Mouse (Mus musculus) intestine, postnatal 0 days (tissue): ENCODE results near the gene Ndufa11. TPM values are rescaled to one million over a fixed set of nuclear protein-coding genes. Genes with fewer than 3 reads are reported as not detected.
A peak's percentile ranks its signal among the peaks of the same experiment; 100 is the strongest.

Experiments used
- ATAC-seq: fragments of 200-750 bp; cut with Nextera tagmentation; 2 replicates; pipeline ENCODE4 v1.8.0; 2017; ENCODE audit warnings: mild to moderate bottlenecking, moderate TSS enrichment, moderate library complexity
- H3K27ac ChIP-seq: fragments of 300-500 bp; sonication (generic); 2 replicates; pipeline ENCODE4 v1.5.1; 2014; ENCODE audit warnings: mild to moderate bottlenecking, low read depth, low read length, moderate library complexity
- H3K27me3 ChIP-seq: fragments of 300-500 bp; sonication (generic); replicated peaks from 2 replicates; pipeline ENCODE4 v1.6.1; 2014; ENCODE audit warnings: low read length, mixed read lengths; ENCODE audit not compliant: control insufficient read depth, insufficient read depth
- H3K36me3 ChIP-seq: fragments of 300-500 bp; sonication (generic); 2 replicates; pipeline ENCODE4 v1.6.1; 2014; ENCODE audit warnings: mild to moderate bottlenecking, moderate library complexity; ENCODE audit not compliant: control insufficient read depth, insufficient read depth
- H3K4me1 ChIP-seq: fragments of 300-500 bp; sonication (generic); replicated peaks from 2 replicates; pipeline ENCODE4 v1.6.1; 2014; ENCODE audit warnings: antibody characterized with exemption, low read length, mixed read lengths; ENCODE audit not compliant: control insufficient read depth, insufficient read depth
- H3K4me2 ChIP-seq: fragments of 300-500 bp; sonication (generic); replicated peaks from 2 replicates; pipeline ENCODE4 v1.6.1; 2014; ENCODE audit warnings: low read depth, mild to moderate bottlenecking, moderate library complexity
- H3K4me3 ChIP-seq: fragments of 300-500 bp; sonication (generic); 2 replicates; pipeline ENCODE4 v1.5.1; 2014; ENCODE audit warnings: low read depth, low read length
- H3K9ac ChIP-seq: fragments of 300-500 bp; sonication (generic); 2 replicates; pipeline ENCODE4 v1.6.1; 2014; ENCODE audit warnings: mild to moderate bottlenecking, low read depth, low read length
- H3K9me3 ChIP-seq: fragments of 300-500 bp; sonication (generic); 2 replicates; pipeline ENCODE4 v1.6.1; 2016; ENCODE audit warnings: mixed run types; ENCODE audit not compliant: control insufficient read depth
- CTCF ChIP-seq: sonication (generic); IDR thresholded peaks from 2 replicates; pipeline ENCODE4 v1.5.1; 2016; ENCODE audit warnings: low read depth, mild to moderate bottlenecking, control low read depth, antibody characterized with exemption, moderate library complexity
- WGBS: fragments of 180-500 bp; shearing (Covaris S2); extraction: QIAGEN DNeasy Blood & Tissue Kit; methylation state at CpG from one replicate; pipeline ENCODE4 v1.1.7; 2014; 5-methylcytosine and 5-hydroxymethylcytosine counted together
- polyA plus RNA-seq: library from polyadenylated mRNA; unstranded; fragments of >200 nt; fragmentation: Nextera tagmentation; extraction: Ambion mirVana; gene quantifications from 2 replicates; pipeline ENCODE4 v1.2.1, GENCODE M21; 2015

Ndufa11 gene
- polyA plus RNA-seq, 1 experiment from 2014 or later, result 718 TPM

- Histone ChIP-seq H3K4me3 (peak overlapping the region; percentile 20; the same call in 1 of the 2 replicates), H3K27me3 (peaks cover 8% of the 10 kb centered on the region; the same call in 1 of the 2 replicates), H3K4me2 (peak overlapping the region; percentile 62), H3K36me3 (no peaks in the 10 kb centered on the region; the same call in 1 of the 2 replicates), H3K4me1 (peaks cover 6% of the 10 kb centered on the region), H3K9me3 (no peaks in the 10 kb centered on the region), H3K27ac (no peak overlapping the region), H3K9ac (peak overlapping the region; percentile 26; the same call in 1 of the 2 replicates)
- WGBS, result 20% methylated on average over 36 of the region's 36 CpGs
- TF ChIP-seq CTCF, result no peak
- 0 out of 2 replicates have a peak, but pooled peaks have one; percentile 7 for ATAC-seq
Observed at GRCm38 (mm10) chr17:56754271-56755185, 37.0 kb downstream of the Ndufa11 start.

- H3K4me2 ChIP-seq, result peak overlapping the region; percentile 98
- no peak overlapping the region for H3K27ac ChIP-seq
- no peaks in the 10 kb centered on the region for H3K9me3 ChIP-seq
- H3K9ac ChIP-seq, result peak overlapping the region; percentile 41
- WGBS, result under 1% methylated on average over 51 of the region's 51 CpGs
- H3K4me3 ChIP-seq, result peak overlapping the region; percentile 49
- peak; percentile 7; the same call in 1 of the 2 replicates for ATAC-seq
- no peaks in the 10 kb centered on the region; the same call in 1 of the 2 replicates for H3K36me3 ChIP-seq
- peaks cover 6% of the 10 kb centered on the region for H3K4me1 ChIP-seq
- peaks cover 8% of the 10 kb centered on the region; the same call in 1 of the 2 replicates for H3K27me3 ChIP-seq
- TF ChIP-seq CTCF, result peak; percentile 75
Observed at GRCm38 (mm10) chr17:56756703-56757399, 39.3 kb downstream of the Ndufa11 start.

GRCm38 (mm10) chr17:56757416-56758123 is 40.0 kb downstream of the Ndufa11 start, which contains the start of gene Nrtn:
Nrtn (minus strand) TSS chr17:56757530.
- peak within 1 kb of the TSS; percentile 41 for H3K9ac ChIP-seq
- H3K9me3 ChIP-seq, result no peaks in the 10 kb centered on the region
- WGBS, result under 1% methylated on average over 37 of the region's 48 CpGs
- 0 out of 2 replicates have a peak, but pooled peaks have one; percentile 12 for TF ChIP-seq CTCF
- peaks cover 8% of the 10 kb centered on the region; the same call in 1 of the 2 replicates for H3K27me3 ChIP-seq
- peak; percentile 72 for ATAC-seq
- peak within 1 kb of the TSS; percentile 98 for H3K4me2 ChIP-seq
- H3K4me3 ChIP-seq, result peak within 1 kb of the TSS; percentile 49
- peaks cover 6% of the 10 kb centered on the region for H3K4me1 ChIP-seq
- no peak within 1 kb of the TSS for H3K27ac ChIP-seq
- no peaks in the 10 kb centered on the region; the same call in 1 of the 2 replicates for H3K36me3 ChIP-seq

- Histone ChIP-seq H3K4me3 (no peak overlapping the region), H3K4me1 (peaks cover 6% of the 10 kb centered on the region), H3K27ac (no peak overlapping the region), H3K4me2 (peak overlapping the region; percentile 98), H3K9me3 (no peaks in the 10 kb centered on the region), H3K36me3 (no peaks in the 10 kb centered on the region), H3K9ac (no peak overlapping the region), H3K27me3 (0 out of 2 replicates have a peak, but pooled peaks cover 8% of the 10 kb centered on the region)
- TF ChIP-seq CTCF, result peak; percentile 77
- peak; percentile 29; the same call in 1 of the 2 replicates for ATAC-seq
- whole genome bisulfite sequencing, result 6% methylated on average over 12 of the region's 12 CpGs
Observed at GRCm38 (mm10) chr17:56758132-56758531, 40.6 kb downstream of the Ndufa11 start.

- no peak for TF ChIP-seq CTCF
- H3K4me1 ChIP-seq, result peaks cover 6% of the 10 kb centered on the region
- H3K9ac ChIP-seq, result no peak overlapping the region
- H3K27ac ChIP-seq, result no peak overlapping the region
- no peak for ATAC-seq
- H3K9me3 ChIP-seq, result no peaks in the 10 kb centered on the region
- no peak overlapping the region for H3K4me3 ChIP-seq
- 69% methylated on average over 7 of the region's 7 CpGs for WGBS
- H3K36me3 ChIP-seq, result no peaks in the 10 kb centered on the region
- H3K27me3 ChIP-seq, result 0 out of 2 replicates have a peak, but pooled peaks cover 7% of the 10 kb centered on the region
- no peak overlapping the region for H3K4me2 ChIP-seq
Observed at GRCm38 (mm10) chr17:56759261-56759660, 41.7 kb downstream of the Ndufa11 start.
